Mouse (Mus musculus) megakaryocyte, embryonic 14.5 days (primary cell): ENCODE measurements at regions not wholly inside any gene's neighbourhood (a gene's known extent, or its start where the extent isn't known, plus 50 kb on each side); places are given as distances from the start of the nearest gene placed in this dataset.

Experiments used
- FLI1 ChIP-seq: IDR thresholded peaks from 2 replicates; pipeline ENCODE4 v1.6.1; 2012; ENCODE audit warnings: low read length, inconsistent platforms, mixed read lengths
- GATA1 ChIP-seq: IDR thresholded peaks from 3 replicates; pipeline ENCODE4 v1.6.1; 2012; ENCODE audit warnings: mixed read lengths, low read length, inconsistent platforms, borderline replicate concordance

DNA sequence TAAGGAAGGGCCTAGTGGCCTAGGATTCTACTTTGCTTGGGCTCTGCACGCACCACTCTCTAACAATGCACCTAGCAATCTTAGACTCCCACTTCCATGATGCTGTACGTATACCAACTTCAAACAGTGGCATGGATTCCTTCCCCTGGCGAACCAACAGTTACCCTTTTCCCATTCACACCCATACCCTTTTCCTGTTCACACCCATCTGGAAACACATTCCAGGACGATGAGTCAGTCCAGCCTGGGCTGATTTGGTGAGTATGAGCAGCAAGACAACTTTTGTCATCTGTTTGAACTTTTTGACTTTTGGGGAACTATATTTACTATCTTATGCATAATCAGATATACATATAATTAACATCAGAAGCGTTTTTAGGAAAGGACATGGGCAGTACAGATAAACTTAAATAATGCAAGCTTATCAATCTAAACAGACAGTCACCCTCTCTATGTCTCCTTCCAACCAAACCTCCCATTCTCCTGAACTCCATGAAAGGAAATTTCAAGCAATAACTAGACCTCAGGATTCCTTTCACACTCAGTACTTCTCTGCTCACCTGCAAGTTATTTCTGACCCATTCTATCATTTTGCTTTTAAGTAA is 1152.7 kb downstream of the 9330182O14Rik start:
- TF ChIP-seq GATA1 (no peak), FLI1 (no peak)
